Mouse (Mus musculus): ENCODE measurements around the gene Aldh1l1.

GRCm38 (mm10) chr6:90494566-90494965, 8.3 kb downstream of the Aldh1l1 start:
- TF ChIP-seq CTCF (conservative IDR thresholded peaks at IDR 0.05 in 1 of 2, IDR thresholded peaks at IDR 0.05 in 1 of 2; ENCODE audit: low read depth in 2 of 2, low read length in 2 of 2) (no peak), POLR2A (IDR thresholded peaks at IDR 0.05; ENCODE audit: low read depth, low read length) (no peak), ELF1 (IDR thresholded peaks at IDR 0.05; ENCODE audit: low read depth, low read length) (no peak), JUND (conservative IDR thresholded peaks at IDR 0.05; ENCODE audit: low read depth, low read length) (no peak), MYC (IDR thresholded peaks at IDR 0.05; ENCODE audit: low read depth, low read length) (no peak), MAX (IDR thresholded peaks at IDR 0.05; ENCODE audit: low read length) (no peak)

All from CH12.LX (cell line).